Mouse (Mus musculus) gastrocnemius, adult 18-20 months (tissue): ENCODE measurements at regions not wholly inside any gene's neighbourhood (a gene's known extent, or its start where the extent isn't known, plus 50 kb on each side); places are given as distances from the start of the nearest gene placed in this dataset.

ENCODE experiments used
- DNase-seq: peaks from one replicate; pipeline ENCODE4 v3.0.0; 2021; ENCODE audit warnings: low spot score

DNA sequence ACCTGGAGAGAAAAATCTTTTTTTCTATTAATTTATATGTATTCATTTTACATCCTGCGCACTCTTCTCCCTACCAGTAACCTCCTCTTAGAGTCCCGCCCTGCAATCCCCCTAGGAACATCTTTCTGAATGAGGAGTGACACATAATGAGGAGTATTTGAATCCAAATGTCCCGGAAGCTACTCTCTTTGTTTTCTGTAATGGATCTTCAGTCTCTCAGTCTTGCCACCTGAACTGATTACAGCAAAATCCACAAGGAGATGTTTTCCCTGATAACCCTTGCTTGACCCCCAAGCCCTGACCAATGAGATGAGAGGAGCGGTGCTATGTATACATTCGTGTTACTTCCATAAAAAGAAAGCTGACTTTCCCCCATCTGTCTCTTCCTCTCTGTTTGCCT, 334.4 kb upstream of the Marcks start:
- DNase-seq: no peak

DNA sequence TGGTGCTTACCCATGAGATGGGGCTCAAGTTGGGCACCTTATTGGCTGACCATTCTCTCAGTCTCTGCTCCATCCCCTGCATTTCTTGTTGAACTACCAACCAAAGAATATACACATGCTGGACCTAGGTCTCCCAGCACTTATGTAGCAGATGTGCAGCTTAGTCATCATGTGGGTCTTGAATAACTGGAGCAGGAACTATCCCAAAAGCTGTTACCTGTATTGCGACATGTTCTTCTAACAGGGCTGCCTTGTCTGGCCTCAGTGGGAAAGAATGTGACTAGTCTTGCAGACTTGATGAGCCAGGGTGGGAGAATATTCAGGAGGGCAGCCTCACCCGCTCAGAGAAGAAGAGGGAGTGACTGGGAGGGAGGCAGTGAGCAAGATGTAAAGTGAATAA, 318.7 kb upstream of the Marcks start:
- no peak for DNase-seq

GRCm38 (mm10) chr10:37449894-37450293, 311.2 kb upstream of the Marcks start:
- no peak for DNase-seq

DNA sequence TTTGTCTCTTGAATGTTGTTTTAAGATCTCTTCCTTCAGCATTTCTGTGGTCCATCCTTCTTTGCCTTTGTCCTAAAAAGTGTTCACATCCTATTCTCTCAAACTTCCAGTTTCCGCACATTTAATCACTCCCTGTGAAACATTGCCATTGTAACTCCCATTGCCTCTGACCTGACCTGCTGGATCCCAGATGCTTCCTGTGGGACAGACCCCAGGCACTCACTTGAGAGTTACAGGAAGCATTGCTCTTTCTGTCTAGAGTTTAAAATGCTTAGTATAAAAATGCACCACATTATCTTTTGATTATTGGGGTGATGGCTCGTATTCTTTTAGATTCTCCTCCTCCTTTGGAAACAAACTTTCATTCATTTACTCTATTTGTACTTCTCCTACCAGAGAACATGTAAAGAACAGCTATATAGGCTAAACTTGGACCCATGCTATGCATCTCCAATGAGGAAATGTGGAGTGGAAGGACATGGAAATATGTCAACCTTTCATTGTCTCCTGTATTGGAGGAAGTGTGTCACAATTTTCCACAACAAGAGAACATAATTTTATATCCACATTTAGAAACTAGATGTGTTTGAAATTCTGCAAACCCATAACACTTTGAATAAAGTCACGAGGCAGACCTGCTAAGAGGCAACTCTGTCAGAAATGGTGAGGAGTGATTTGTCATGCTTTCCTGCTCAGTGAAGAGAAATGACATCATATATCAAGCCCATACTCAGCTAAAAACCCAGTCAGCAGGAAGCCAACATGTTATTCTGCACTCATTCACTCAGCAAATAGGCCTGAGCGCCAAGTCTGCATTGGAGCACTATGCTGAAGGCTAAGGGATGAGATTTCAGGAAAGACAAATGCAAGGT, 308.8 kb upstream of the Marcks start:
- no peak for DNase-seq

- DNase-seq: no peak
These were observed 301.3 kb upstream of the Marcks start for GRCm38 (mm10) chr10:37439863-37440613.

GRCm38 (mm10) chr10:37438312-37438711, 299.6 kb upstream of the Marcks start:
- no peak for DNase-seq

GRCm38 (mm10) chr10:37436849-37437248, 298.1 kb upstream of the Marcks start:
- no peak for DNase-seq

GRCm38 (mm10) chr10:37434229-37434628, 295.5 kb upstream of the Marcks start:
- DNase-seq: no peak

- DNase-seq: no peak
These were observed 284.3 kb upstream of the Marcks start for GRCm38 (mm10) chr10:37423047-37423446.

DNA sequence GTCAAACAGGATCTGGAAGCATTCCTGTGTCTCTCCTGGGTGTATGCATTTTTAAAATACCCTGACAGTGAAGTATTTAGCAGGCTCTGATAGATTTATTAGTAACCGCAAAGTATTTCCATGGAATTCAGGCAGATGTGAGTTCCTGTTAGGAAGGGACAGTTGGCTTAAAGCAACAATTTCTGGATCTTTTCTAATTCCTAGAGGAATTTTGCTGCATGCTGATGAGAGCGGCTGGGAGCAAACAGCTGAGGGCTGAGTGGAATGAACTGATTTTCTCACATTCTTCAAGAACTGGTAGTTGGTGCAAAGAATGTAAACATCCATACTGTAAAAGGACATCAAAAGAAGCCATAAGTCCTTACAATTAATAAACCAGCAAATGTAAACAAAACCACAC, 283.9 kb upstream of the Marcks start:
- peak; percentile 26 for DNase-seq

DNA sequence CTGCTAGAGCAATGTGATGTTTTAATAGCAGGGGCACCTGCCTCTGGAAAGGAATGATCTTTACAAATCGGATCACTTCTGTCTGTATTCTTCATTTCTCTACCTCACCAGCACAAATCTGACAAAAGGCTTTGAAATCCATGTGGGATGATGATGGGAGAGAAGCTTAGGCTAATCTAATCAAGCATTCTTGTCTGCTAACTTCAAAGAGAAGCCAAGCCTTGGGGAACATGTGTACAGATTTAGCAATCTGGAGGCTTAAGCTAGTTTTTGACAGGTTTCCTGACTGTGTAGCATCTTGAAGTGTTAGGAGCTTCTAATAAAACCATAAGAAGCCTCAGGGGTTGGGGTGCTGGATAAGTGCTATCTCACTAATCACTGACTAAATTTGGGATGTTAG, 277.6 kb upstream of the Marcks start:
- no peak for DNase-seq

DNA sequence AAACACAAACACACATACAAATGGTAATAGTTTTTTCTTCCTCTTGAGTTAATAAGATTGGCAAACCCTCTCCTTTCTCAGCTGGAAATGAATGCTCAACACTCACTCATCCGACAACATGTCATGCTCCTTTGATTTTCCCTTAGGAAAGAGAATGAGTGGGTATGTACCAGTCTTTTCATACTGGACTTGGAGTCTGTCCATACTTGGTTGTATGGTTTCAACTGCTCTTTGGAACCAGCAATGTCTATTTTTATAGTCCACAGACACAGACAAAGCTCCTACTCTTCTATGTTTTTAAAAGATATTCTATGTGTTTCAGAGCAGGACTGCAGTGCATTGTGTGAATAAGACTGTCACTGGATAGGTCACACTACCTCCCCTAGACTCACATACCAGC, 273.7 kb upstream of the Marcks start:
- no peak for DNase-seq

GRCm38 (mm10) chr10:37409749-37410148, 271.0 kb upstream of the Marcks start:
- DNase-seq: no peak

- no peak for DNase-seq
These were observed 268.8 kb upstream of the Marcks start for GRCm38 (mm10) chr10:37407487-37407886.

DNA sequence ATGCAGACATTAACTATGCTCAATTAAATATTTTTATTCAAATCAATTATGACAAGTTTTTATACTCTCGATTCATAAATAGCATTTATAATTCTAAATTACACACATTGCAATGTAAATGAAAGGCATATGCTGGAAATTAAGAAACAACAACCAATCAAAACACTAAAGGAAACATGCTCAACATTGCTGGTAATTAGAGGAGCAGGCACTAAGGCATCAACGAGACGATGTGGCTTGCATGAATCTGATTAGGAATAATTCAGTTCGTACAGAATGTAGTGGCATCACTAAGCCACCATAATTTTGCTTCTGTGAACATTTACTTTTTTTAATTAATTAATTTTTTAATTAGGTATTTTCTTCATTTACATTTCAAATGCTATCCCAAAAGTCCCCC, 266.2 kb upstream of the Marcks start:
- DNase-seq: no peak

GRCm38 (mm10) chr10:37404407-37404806, 265.7 kb upstream of the Marcks start:
- DNase-seq: no peak

- no peak for DNase-seq
These were observed 263.7 kb upstream of the Marcks start for GRCm38 (mm10) chr10:37402376-37402775.

GRCm38 (mm10) chr10:37400991-37401390, 262.3 kb upstream of the Marcks start:
- no peak for DNase-seq

DNA sequence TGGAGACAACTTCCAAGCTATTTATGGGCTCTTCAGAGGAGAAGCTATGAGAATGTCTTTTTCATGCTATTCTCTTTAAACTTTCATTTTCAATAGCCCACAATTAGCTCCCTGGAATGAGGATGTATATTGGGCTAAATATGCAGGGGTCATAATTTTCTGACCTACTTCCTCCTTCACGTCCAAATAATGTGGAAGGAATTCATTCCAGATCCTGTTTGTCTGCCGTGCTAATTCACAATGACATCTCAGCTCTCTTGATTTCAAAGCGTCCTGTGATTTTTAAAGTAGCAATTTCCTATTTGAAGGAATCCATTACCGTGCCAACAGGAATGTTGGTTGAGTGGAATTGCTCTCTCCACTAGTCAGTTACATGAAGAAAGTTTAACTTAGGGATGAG, 261.7 kb upstream of the Marcks start:
- DNase-seq: no peak

GRCm38 (mm10) chr10:37397271-37397991, 258.7 kb upstream of the Marcks start:
- peak; percentile 22 for DNase-seq

DNA sequence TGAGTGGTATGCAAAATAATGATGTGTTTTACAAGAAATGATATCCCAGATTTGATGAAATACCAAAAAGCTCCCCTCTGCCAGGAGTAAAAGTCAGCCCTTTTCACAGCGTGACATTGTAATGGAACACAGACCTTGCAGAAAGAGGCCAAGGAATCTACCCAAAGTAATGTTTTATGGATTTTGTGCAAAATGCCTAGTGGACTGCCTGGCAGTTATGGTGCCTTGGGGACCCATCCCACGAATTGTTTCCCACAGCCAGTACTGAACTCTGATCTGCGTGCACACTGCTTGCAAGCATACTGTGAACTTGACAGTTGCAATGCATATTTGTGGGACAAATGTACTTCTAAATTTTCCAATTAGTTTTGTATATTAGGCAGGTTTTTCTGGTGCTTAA, 251.3 kb upstream of the Marcks start:
- DNase-seq: no peak

DNA sequence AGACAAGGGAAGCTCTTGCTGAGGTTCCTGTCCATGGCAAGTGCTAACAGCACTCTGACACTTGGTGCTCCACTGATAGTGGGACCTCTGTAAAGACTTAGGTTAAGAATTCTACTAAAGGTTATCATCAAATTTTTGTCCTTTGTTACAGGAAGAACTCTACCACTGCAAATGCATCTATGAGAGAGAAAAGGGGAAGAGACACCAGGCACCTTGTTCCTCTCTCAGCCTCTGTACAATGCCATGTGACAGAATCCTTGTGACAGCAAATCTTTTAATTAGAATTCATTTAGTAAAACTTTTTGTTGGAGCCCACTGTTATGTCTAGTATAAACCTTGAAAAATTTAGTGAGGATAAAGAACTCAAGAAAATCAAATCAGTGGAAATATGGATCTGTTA, 247.5 kb upstream of the Marcks start:
- no peak for DNase-seq
